Mouse (Mus musculus) G1E (cell line): ENCODE measurements at regions not wholly inside any gene's neighbourhood (a gene's known extent, or its start where the extent isn't known, plus 50 kb on each side); places are given as distances from the start of the nearest gene placed in this dataset.

ENCODE experiments used
- ATAC-seq: 2 replicates; pipeline ENCODE4 v1.8.0; 2016; ENCODE audit warnings: mild to moderate bottlenecking; ENCODE audit not compliant: insufficient number of reproducible peaks, poor library complexity, low FRiP score, severe bottlenecking; ENCODE audit errors: extremely low read depth
- DNase-seq: peaks from one replicate; pipeline ENCODE4 v3.0.0; 2012; ENCODE audit warnings: low spot score
- H3K27me3 ChIP-seq: 2 replicates; pipeline ENCODE4 v1.6.1; 2012; ENCODE audit warnings: mild to moderate bottlenecking, low read length, inconsistent platforms; ENCODE audit not compliant: insufficient read depth
- H3K36me3 ChIP-seq: replicated peaks from 2 replicates; pipeline ENCODE3; 2012; ENCODE audit warnings: mild to moderate bottlenecking, inconsistent platforms
- H3K4me1 ChIP-seq: 2 replicates; pipeline ENCODE4 v1.6.1; 2012; ENCODE audit warnings: low read depth, low read length, inconsistent platforms, mixed read lengths; ENCODE audit not compliant: insufficient read depth
- H3K4me3 ChIP-seq: 2 replicates; pipeline ENCODE4 v1.5.1; 2012; ENCODE audit warnings: low read depth, mild to moderate bottlenecking, inconsistent platforms, low read length, moderate library complexity, mixed read lengths
- H3K9me3 ChIP-seq: replicated peaks from 2 replicates; pipeline ENCODE4 v1.6.1; 2012; ENCODE audit warnings: inconsistent platforms
- CTCF ChIP-seq: IDR thresholded peaks from 2 replicates; pipeline ENCODE4 v1.5.1; 2012; ENCODE audit warnings: low read depth, low read length, inconsistent platforms, mixed read lengths
- GATA1 ChIP-seq: IDR thresholded peaks from 2 replicates; pipeline ENCODE4 v1.6.1; 2012; ENCODE audit warnings: borderline replicate concordance, low read length, inconsistent platforms, mixed read lengths
- GATA2 ChIP-seq: IDR thresholded peaks from 2 replicates; pipeline ENCODE4 v1.6.1; 2012; ENCODE audit warnings: low read depth, low read length, inconsistent platforms, borderline replicate concordance
- POLR2AphosphoS5 ChIP-seq: IDR thresholded peaks from 2 replicates; pipeline ENCODE4 v1.6.1; 2012; ENCODE audit warnings: low read depth, low read length, inconsistent platforms; ENCODE audit not compliant: insufficient replicate concordance
- TAL1 ChIP-seq: conservative IDR thresholded peaks from 2 replicates; pipeline ENCODE4 v1.6.1; 2012; ENCODE audit warnings: low read depth, low read length, inconsistent platforms, mixed read lengths

GRCm38 (mm10) chr19:54202456-54202855, 158.5 kb downstream of the Adra2a start:
- no peaks in the 10 kb centered on the region for H3K9me3 ChIP-seq
- TF ChIP-seq CTCF, result no peak
- TF ChIP-seq GATA2, result no peak
- TF ChIP-seq GATA1, result no peak
- no peak for TF ChIP-seq POLR2AphosphoS5
- TF ChIP-seq TAL1, result no peak
- no peaks in the 10 kb centered on the region for H3K4me1 ChIP-seq
- peaks cover 9% of the 10 kb centered on the region; the same call in 1 of the 2 replicates for H3K27me3 ChIP-seq
- no peaks in the 10 kb centered on the region for H3K36me3 ChIP-seq
- ATAC-seq (no peak), DNase-seq (no peak)
- H3K4me3 ChIP-seq, result no peak overlapping the region

DNA sequence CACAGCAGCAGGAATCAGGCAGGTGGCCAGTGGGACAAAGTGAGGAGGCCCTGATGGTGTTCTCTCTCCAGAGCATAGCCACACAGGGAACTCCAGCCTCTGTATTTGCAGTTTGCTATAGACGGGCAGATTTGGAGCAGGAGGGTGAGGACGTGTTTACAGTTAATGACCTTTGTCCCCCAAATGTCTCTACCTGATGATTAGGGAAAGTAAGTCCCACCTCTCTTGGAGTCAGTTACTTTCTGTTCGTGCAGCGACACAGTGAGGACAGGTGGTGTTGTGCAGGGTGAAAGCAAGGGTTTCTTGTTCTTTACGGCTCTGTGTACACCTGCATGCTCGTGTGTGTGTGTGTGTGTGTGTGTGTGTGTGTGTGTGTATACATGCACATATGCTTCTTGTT, 162.9 kb downstream of the Adra2a start:
- DNase-seq, result no peak
- Histone ChIP-seq H3K36me3 (no peaks in the 10 kb centered on the region), H3K9me3 (no peaks in the 10 kb centered on the region), H3K4me3 (no peak overlapping the region), H3K4me1 (peaks cover 3% of the 10 kb centered on the region; the same call in 1 of the 2 replicates), H3K27me3 (peaks cover 13% of the 10 kb centered on the region)
- TF ChIP-seq GATA1 (no peak), POLR2AphosphoS5 (no peak), CTCF (no peak), TAL1 (no peak), GATA2 (no peak)
- ATAC-seq, result no peak

- no peak overlapping the region for H3K4me3 ChIP-seq
- no peaks in the 10 kb centered on the region for H3K36me3 ChIP-seq
- no peak for DNase-seq
- TF ChIP-seq TAL1 (no peak), POLR2AphosphoS5 (no peak), GATA1 (no peak), CTCF (no peak), GATA2 (no peak)
- peak; percentile 28 for ATAC-seq
- peaks cover 7% of the 10 kb centered on the region for H3K4me1 ChIP-seq
- H3K27me3 ChIP-seq, result peaks cover 17% of the 10 kb centered on the region
- H3K9me3 ChIP-seq, result no peaks in the 10 kb centered on the region
Observed at GRCm38 (mm10) chr19:54212169-54212568, 168.2 kb downstream of the Adra2a start.

DNA sequence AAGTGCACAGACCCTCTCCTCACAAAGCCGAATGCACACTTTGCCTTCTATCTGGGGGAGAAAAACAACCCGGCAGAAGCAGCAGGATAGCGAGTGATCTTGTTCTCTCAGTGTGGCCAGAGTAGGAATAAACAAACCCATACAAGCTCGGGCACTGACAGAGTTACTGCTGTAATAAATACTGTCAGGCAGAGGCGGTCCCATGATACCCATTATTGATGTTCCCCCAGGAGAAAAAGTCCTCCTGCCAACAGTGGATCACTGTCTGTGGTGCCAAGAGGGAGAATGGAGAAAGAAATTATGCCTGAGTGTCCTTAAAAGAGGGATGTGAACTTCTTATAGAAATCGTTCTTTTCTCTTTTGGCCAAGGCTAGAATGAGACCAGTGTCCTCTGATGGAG, 200.2 kb downstream of the Adra2a start:
- H3K27me3 ChIP-seq, result peaks cover 18% of the 10 kb centered on the region
- ATAC-seq, result no peak
- H3K4me1 ChIP-seq, result no peaks in the 10 kb centered on the region
- H3K36me3 ChIP-seq, result no peaks in the 10 kb centered on the region
- H3K9me3 ChIP-seq, result no peaks in the 10 kb centered on the region
- TF ChIP-seq TAL1, result no peak
- TF ChIP-seq GATA2, result no peak
- TF ChIP-seq GATA1, result no peak
- no peak for TF ChIP-seq POLR2AphosphoS5
- TF ChIP-seq CTCF, result no peak
- no peak for DNase-seq
- H3K4me3 ChIP-seq, result no peak overlapping the region

GRCm38 (mm10) chr19:54248256-54248936, 204.4 kb downstream of the Adra2a start:
- Histone ChIP-seq H3K4me3 (no peak overlapping the region), H3K4me1 (no peaks in the 10 kb centered on the region), H3K27me3 (peaks cover 11% of the 10 kb centered on the region), H3K36me3 (no peaks in the 10 kb centered on the region), H3K9me3 (no peaks in the 10 kb centered on the region)
- ATAC-seq (no peak), DNase-seq (no peak)
- no peak for TF ChIP-seq TAL1
- TF ChIP-seq POLR2AphosphoS5, result no peak
- no peak for TF ChIP-seq GATA2
- TF ChIP-seq GATA1, result no peak
- no peak for TF ChIP-seq CTCF

GRCm38 (mm10) chr19:54252145-54252664, 208.3 kb downstream of the Adra2a start:
- DNase-seq (no peak), ATAC-seq (no peak)
- H3K4me1 ChIP-seq, result no peaks in the 10 kb centered on the region
- H3K4me3 ChIP-seq, result no peak overlapping the region
- no peaks in the 10 kb centered on the region for H3K9me3 ChIP-seq
- H3K27me3 ChIP-seq, result peaks cover 7% of the 10 kb centered on the region; the same call in 1 of the 2 replicates
- no peaks in the 10 kb centered on the region for H3K36me3 ChIP-seq
- TF ChIP-seq CTCF, result no peak
- no peak for TF ChIP-seq GATA2
- TF ChIP-seq POLR2AphosphoS5, result no peak
- no peak for TF ChIP-seq TAL1
